Mouse (Mus musculus): ENCODE results near the gene Itih5.

Itih5 gene

DNA sequence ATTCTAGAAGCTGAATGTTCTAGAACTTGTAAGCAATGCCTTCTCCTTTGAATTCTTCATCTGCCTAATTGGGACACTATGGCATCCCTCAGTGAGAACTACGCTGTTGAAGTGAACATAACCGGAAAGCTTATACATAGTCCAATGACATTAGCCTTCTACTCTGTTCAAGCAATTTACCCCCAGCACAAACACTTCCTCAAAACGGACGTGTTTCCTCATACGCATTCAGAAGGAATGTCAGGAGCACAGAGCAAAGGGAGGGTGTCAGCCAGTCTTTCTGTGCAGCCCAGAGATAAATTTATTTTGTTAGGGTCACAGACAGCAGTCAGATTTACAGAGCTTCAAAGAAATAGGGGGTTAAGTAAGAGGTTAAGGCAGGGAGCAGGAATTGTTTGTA, 108.0 kb downstream of the Itih5 start:
- no peak for DNase-seq (ENCODE audit: extremely low spot score)

DNA sequence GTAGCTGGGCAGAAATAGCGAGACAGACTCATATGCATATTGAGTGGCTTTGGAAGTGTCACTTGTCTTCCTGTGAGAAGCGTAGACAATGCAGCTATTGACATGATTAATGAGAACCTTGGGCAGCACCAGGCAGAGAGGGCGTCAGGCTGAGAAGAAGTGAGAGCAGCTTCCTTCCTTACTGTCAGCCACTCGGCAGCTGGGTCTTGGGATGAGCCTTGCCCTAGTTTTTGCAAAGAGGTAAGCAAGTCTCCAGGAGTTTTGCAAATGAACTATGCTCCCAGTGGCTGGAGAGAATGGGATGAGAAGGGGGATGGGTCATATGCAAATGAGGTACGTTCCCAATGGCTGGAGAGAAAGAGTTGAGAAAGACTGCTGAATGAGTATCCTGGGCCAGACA, 109.4 kb downstream of the Itih5 start:
- peak; percentile 34 for DNase-seq (ENCODE audit: extremely low spot score)

DNA sequence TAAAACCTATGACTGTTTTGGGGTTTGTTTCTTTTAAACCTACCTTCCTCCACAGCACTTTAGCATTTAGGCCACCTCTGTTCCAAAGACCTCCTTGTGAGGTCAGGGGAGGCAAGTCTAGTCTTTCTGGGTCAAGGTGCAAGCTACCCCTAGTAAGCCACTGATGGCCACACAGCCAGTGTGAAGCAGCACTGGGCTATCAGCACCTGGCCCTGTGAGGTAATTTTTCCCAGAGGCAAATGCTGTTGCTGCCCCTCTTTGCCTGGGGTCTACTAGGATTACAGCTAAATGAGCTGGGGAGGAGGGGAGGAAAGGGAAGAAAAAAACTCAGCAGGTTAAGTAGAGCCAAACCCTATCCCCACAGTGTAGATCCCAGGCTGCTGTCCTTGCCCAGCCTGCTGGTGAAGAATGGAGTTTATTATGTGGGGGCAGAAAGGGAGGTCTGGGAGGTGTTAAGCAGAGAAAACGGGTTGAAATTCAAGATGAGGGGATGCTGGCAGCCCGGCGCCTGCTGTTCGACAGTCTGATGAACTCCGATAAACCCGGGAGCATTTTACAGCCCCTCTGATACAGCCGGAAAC, 110.6 kb downstream of the Itih5 start:
- no peak for DNase-seq (ENCODE audit: extremely low spot score)

DNA sequence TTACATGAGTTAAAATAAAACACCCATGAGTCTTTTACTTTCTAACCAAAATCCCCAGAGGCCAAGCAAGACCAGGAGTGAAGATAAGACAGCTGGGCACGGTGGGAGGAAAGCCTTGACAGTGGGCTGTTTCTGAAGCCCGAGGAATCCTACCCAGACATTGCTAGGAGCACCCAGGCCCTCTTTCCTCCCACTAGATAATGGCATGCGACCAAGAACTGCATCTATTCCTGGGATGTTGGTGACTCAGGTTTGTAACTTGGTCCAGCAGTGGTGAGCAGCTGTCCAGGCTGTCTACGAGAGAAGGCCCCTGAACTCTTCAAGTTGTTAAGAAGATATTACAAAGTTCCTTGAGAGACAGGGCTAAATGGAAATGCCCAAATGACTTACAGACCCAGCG, 112.5 kb downstream of the Itih5 start:
- no peak for DNase-seq (ENCODE audit: extremely low spot score)

DNA sequence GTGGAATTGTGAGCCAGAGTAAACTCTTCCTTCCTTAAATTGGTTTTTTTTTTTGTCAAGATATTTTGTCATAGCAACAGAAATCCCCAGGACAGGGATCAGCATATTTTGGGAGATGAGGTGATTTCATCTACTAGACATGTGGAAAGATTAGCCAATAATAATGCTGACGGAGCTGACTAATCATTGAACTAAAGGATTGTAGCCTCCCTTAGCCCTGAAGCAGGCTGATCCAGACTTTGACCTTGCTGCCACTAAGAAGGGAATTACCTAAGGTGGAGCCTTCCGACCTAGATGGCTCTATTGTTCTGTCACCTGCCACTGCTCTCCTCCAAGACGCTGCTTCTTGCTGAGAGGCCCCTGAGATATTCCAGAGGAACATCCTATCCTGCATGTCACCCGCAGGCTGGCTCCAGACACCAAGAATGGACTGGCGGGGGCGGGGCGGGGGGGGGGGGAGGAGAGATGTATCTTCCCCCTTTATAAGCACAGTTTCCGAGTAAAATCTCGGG, 119.3 kb downstream of the Itih5 start:
- no peak for DNase-seq (ENCODE audit: extremely low spot score)

DNA sequence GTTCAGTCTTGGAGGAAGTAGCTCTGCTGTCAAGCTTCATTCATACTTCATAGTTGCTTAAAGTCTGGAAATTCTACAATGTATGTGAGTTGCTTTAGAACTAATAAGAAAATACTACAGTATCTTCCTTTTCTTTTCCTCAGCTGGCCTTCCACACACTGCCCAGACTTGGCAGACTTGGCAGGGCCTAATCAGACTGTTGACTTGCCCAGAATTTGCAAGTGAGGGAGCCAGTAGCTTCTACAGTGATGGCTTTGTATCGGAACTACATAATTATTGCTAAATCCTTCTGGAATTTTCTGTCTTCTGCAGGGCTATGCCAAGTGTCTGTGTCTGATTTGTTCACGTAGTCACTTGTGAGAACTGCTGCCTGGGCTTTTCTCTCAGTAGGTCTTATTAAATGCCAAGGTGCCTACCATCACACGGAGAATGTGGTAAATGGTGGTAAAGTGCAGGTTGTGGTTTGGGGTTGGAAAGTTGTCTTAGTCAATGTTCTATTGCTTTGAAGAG, 120.2 kb downstream of the Itih5 start:
- DNase-seq (ENCODE audit: extremely low spot score): no peak

DNA sequence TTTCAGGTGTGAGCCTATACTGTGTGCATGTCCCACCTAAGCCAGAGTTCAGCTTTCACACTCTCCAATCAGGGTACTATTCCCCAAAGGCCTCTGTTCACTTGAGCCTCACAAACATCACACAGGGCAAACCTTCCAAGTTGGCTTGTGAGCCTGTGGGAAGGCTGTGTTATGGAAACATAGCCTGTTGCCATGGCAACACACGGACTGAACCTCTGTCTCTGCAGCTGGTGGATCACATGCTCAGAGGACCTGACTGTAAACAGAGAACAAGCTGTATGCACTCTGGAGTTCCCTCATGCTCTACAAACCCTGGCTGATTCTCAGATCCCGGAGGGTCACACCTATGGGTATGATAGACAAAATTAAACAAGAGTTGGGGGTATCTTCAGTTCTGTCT, 122.8 kb downstream of the Itih5 start:
- DNase-seq (ENCODE audit: extremely low spot score): no peak

DNA sequence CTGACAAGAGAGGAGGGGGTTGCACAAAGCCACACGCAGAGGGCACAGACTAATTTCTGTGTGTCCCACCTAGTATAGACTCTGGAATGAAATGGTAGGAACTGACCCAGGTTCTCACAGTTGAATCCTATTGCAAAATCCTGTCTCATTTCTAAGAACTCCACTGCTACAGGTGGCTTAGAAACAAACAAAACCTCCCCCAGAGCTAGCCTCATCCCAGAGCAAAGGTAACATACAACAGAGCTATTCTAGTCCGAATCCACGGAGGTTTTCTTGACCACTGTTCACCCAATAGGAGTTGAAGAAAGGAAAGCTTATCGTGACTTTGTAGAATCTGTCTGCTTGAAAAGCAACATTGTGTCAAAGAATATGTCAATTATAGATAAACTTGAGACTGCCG, 130.3 kb downstream of the Itih5 start:
- no peak for DNase-seq (ENCODE audit: extremely low spot score)

DNA sequence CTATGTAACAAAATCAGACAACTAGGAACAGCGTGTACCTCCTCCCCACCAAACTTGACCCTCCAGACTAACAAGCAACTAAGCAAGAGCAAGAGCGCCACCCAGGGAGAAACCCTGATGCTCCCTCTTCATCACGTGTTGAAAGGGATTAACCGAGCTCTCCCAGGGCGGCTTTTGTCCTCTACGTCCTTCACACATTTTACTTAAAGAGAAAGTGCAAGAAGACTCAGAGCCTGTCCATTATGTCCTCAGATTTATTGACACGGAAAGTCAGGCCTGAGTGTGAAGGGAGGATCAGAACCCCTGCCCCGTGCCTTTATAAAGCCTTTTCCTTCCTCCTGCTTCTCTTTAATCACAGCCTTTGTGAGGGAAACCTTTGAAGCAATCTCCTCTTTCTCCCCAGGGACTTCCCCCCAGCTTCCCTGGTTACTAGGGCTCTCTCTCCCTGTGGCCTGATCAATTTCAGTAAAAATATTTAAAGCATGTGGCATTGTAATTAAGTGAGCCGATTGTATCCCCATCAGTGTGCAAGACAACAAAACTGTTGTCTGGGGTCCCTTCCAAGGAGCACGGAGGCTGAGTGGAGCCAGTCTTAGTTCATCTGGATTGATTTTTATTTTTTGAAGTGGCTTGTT, 131.4 kb downstream of the Itih5 start:
- DNase-seq (ENCODE audit: extremely low spot score): peak; percentile 74

DNA sequence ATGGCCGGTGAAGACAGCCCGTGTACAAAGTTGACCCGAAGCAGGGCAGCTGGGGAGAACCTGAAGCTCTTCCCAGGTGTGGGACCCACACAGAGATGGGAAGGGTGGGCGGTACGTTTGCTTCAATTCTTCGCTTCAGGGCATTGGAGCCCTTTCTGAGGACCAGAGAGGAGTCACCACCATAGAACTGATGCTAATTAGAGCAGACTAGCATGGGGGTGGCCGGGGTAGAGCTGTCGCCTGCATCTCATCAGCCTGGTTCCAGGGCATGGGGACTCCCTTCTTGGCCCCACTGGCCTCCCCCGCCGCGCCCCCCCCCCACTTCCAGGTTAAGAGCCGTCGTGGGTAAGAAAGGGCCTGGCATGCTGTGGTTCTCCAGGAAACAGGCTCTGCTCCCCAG, 132.6 kb downstream of the Itih5 start:
- DNase-seq (ENCODE audit: extremely low spot score): no peak

DNA sequence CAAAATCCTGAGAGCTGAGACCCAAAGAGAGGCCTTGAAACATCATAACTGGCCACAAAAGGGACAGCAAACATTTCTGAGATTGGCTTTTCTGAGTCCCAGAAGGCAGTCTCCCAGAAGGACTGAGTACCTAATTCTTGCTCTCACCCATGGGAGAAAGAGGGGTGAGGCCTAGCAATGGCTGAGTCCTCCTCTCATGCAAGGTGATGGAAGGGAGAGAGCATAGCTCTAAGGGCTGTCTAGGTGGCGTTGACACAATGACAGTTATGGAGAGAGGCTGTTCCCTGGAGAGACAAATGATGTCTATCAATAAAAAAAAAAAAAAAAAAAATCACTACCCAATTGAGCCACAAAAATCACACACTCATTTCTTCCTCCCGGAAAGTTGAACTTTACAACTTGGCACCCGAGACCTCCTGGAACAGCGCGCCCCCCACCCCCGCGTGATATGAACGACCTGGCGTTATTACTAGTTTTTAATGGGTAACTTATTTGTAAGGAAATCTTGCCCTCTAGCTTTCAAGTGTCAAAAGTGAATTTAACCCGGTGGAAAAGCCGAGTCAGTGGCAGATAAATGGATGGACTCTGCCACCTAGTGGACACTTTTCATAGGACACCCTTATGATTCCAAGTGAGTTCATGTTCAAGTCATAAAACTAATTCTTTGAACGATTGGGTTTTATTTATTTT, 134.9 kb downstream of the Itih5 start:
- DNase-seq (ENCODE audit: extremely low spot score): peak; percentile 81

DNA sequence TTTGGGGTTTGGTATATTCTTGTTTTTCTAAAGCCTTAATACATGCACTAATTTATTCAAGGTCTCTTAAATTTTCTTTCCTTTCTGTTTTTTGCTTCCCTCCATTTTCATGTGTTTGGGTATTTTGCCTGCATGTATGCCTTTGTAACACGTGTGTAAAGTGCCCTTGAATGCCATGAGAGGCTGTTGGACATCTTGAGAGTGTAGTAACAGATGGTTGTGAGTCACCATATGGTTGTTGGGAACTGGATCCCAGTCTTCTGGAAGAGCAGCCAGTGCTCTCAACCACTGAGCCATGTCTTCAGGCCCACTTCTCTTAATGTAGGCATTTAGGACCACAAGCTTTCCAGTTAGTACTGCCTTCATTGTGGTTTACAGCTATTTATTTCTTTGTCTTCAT, 135.5 kb downstream of the Itih5 start:
- DNase-seq (ENCODE audit: extremely low spot score): no peak

DNA sequence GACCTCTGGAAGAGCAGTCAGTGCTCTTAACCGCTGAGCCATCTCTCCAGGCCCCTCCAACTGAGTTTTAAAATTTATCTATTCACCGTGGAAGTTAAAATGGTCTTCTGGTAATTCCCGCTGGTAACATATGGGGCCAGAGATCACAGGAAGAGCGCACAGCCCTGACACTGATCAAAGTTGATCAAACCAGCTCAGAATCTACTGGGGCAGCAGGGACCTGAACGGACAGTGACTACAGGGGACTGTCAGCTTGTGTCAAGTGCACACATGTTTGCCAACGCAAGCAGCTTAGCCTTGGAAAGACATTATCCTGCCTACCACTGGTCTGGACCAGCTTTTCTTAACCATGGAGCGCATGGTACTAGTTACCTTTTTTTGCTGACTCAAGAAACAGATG, 136.7 kb downstream of the Itih5 start:
- DNase-seq (ENCODE audit: extremely low spot score): no peak

DNA sequence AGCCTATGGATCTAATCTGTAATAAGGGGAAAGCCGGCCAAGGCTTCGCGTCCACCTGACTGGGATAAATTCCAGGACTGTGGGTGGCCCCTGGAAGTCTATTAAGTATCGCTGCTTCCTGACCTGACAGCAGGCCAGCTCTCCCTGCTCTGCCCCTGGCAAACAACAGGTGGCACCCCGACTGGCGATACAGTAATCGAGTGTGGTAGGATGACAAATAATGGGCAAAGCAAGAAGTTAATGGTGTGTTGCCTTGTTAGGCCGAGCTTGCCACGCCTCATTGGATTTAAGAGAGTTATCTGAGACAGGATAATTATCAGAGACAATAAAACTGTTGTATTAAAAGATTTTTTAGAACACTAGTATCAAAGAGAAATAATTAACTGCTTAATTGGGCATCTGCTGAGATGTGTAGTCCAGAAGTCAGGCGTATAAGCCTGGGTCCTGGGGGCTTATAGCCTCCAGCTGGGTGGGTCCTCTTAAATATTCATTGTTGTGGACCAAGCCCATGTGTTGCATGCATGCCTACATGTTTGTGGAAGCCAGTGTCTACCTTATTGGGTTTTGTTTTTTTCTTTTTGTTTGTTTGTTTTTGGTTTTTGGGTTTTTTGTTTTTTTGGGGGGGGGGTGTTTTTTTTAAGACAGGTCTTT, 140.3 kb downstream of the Itih5 start:
- DNase-seq (ENCODE audit: extremely low spot score): no peak

DNA sequence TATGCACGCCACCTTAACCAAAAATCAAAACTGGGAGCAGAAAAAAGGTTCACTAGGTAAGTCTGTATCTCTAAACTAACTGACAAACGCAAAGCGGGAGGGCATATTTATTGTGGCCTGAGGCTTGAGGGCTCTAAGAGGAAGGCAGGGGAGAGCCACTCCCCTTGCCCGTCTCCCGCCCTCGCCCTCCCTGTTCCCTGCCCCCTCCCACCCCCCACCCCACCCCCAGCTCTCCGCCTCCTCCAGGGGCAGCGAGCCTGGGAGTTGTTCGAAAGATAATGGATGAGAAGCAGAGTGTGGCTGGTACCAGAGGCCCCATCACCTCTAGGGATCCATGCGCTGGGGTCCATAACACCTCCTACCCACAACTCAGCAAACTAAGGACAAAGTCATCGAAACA, 142.5 kb downstream of the Itih5 start:
- peak; percentile 40 for DNase-seq (ENCODE audit: extremely low spot score)

DNA sequence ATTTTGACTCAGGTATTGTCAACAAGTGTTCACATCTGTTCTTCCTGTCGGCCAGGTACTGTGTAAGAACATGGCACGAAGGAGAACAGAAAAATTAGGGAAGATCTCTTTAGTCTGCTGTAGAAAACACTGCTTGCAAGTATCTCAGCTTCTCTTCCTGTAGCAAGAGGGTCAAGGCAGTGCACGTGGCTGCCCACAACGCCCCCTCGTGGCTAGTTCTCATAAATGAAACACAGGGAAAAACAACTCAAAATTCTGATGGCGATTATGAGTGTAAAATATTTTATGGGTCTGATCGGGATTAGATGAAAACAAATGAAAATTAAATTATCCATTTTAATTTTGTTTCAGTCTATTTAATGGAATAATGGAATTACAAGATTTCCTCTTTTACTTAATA, 146.9 kb downstream of the Itih5 start:
- DNase-seq (ENCODE audit: extremely low spot score): no peak

DNA sequence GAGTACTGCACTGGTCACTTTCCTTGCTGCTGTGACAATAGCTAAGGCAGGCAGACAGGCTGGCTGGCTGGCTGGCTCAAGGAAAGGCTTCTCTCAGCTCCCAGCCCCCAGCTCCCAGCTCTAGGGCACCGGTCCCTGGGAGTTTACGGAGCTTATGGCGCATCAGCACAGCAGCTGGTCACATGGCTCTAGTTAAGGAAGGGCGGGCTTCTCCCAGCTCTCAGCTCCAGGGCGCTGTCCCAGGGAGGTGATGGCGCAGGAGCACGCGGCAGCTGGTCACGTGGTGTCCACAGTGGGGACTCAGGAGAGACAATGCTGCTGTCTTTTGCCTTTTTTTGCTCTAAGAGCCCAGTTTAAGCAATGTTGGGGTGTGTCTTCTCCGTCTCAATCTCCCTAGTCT, 147.4 kb downstream of the Itih5 start:
- peak; percentile 57 for DNase-seq (ENCODE audit: extremely low spot score)

DNA sequence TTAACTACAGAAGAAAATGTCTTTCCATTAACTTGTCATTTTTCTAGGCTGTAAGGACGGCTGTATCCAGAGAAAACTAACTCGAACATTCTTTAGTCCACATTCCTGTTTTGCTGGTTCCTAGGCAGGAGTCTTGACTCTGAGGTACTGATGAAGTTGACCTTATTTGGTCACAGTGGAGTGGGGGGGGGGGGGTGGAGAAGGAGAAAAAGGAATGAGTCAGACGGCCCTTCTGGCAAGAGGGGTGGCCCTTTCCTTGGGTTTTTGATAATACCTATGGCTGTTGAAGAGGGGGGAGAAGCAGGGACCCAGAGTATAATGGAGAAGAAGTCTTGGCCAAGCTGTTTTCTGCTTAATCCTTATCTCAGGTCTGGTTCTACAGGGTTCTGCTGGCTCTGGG, 148.0 kb downstream of the Itih5 start:
- no peak for DNase-seq (ENCODE audit: extremely low spot score)

DNA sequence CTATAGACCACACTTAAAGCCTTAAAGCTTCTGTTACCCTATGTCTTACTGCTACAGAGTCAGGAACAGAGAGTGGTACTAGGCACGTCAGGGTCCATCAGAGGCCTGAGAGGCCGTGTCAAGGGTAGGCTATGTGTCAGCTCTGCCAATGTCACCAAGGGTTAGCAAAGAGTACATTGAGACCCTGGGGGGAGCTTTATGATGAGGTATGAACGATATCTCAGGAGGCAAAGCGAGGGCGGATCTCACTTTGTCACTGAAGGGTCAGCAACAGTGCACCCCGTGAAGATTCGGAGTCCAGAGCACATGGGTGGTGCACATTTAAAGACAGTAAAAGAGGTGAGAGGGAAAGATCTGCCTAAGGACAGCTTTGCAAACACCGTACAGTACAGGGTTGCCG, 148.6 kb downstream of the Itih5 start:
- no peak for DNase-seq (ENCODE audit: extremely low spot score)

DNA sequence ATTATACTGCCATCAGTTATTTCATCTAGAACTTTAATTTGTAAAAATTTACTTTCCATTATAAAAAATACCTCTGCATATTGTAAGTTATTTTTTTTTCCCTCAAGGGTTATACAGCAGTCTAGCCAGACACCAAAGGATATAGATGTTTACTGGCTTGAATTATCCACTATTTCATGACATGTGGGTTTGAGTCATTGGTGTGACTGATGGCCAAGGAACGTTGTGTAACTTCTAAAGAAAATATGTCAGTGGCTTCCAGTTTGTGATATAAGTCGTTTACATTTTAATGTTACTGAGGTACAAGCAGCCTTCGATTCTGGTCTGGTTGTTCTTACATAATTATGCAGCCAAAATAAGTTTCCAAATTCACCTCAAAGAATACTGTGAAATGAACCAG, 151.5 kb downstream of the Itih5 start:
- no peak for DNase-seq (ENCODE audit: extremely low spot score)

Measured in embryo, embryonic 9.5 days (tissue).